Mouse (Mus musculus): ENCODE measurements at regions not wholly inside any gene's neighbourhood (a gene's known extent, or its start where the extent isn't known, plus 50 kb on each side); places are given as distances from the start of the nearest gene placed in this dataset.

GRCm38 (mm10) chr10:118754791-118755190 is 115.2 kb downstream of the Dyrk2 start:
- no peaks in the 10 kb centered on the region for H3K27me3 ChIP-seq (ENCODE audit: control insufficient read depth, insufficient read depth, low read length)
- H3K9ac ChIP-seq (replicated peaks; ENCODE audit: low read depth, low read length) = no peak overlapping the region
- H3K4me3 ChIP-seq (ENCODE audit: low read depth, low read length) = no peak overlapping the region
- H3K9me3 ChIP-seq (ENCODE audit: control insufficient read depth, low read length) = no peaks in the 10 kb centered on the region
- no peak overlapping the region for H3K4me2 ChIP-seq (ENCODE audit: low read depth, low read length)
- ATAC-seq (ENCODE audit: low read depth) = no peak
- H3K4me1 ChIP-seq (ENCODE audit: control insufficient read depth, insufficient read depth, low read length) = no peaks in the 10 kb centered on the region
- WGBS = 95% methylated on average over 13 of the region's 13 CpGs
- no peak overlapping the region for H3K27ac ChIP-seq (ENCODE audit: low read depth, low read length)
- no peaks in the 10 kb centered on the region for H3K36me3 ChIP-seq (ENCODE audit: control insufficient read depth, insufficient read depth, low read length)

DNA sequence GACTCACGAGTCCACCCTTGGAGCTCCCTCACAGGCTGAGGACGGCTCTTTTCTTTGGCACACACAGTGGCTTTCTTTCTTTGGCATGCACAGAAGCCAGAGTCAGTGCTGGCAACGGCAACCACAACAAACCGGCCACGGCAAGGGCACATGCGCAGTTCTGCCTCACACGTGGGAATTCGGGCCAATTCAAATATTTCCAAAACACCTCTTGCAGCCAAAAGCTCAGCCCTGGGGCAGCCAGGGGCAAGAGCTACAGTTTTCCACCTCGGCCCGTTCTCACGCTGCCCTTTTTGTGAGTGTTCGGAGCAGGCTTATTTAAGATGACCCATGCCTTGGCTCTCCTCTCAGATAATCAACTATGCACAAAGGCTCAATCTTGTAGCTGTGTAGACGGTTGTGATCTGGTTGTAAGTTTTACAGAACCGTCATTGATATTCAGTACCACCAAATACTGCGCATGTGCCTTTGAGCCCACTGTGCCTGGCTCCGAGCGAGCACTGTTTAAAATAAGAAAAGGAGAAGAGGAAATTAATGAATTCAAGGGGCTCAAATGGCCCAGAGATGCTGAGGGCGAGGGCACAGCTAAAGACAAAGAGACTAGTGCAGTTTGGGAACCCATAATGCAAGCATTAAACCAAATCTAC is 111.1 kb downstream of the Dyrk2 start:
- 80% methylated on average over 18 of the region's 18 CpGs for WGBS
- Histone ChIP-seq H3K4me2 (ENCODE audit: low read depth, low read length) (no peak overlapping the region), H3K36me3 (ENCODE audit: control insufficient read depth, insufficient read depth, low read length) (no peaks in the 10 kb centered on the region), H3K27me3 (ENCODE audit: control insufficient read depth, insufficient read depth, low read length) (no peaks in the 10 kb centered on the region), H3K4me3 (ENCODE audit: low read depth, low read length) (no peak overlapping the region), H3K27ac (ENCODE audit: low read depth, low read length) (no peak overlapping the region), H3K4me1 (ENCODE audit: control insufficient read depth, insufficient read depth, low read length) (no peaks in the 10 kb centered on the region), H3K9ac (replicated peaks; ENCODE audit: low read depth, low read length) (no peak overlapping the region), H3K9me3 (ENCODE audit: control insufficient read depth, low read length) (no peaks in the 10 kb centered on the region)
- no peak for ATAC-seq (ENCODE audit: low read depth)

GRCm38 (mm10) chr10:118760441-118760840 is 109.6 kb downstream of the Dyrk2 start:
- Histone ChIP-seq H3K27ac (ENCODE audit: low read depth, low read length) (no peak overlapping the region), H3K4me3 (ENCODE audit: low read depth, low read length) (no peak overlapping the region), H3K36me3 (ENCODE audit: control insufficient read depth, insufficient read depth, low read length) (no peaks in the 10 kb centered on the region), H3K4me2 (ENCODE audit: low read depth, low read length) (no peak overlapping the region), H3K9me3 (ENCODE audit: control insufficient read depth, low read length) (no peaks in the 10 kb centered on the region), H3K4me1 (ENCODE audit: control insufficient read depth, insufficient read depth, low read length) (no peaks in the 10 kb centered on the region), H3K27me3 (ENCODE audit: control insufficient read depth, insufficient read depth, low read length) (no peaks in the 10 kb centered on the region), H3K9ac (replicated peaks; ENCODE audit: low read depth, low read length) (no peak overlapping the region)
- no peak for ATAC-seq (ENCODE audit: low read depth)
- 51% methylated on average over 8 of the region's 8 CpGs for WGBS

GRCm38 (mm10) chr10:118761101-118761868 is 108.7 kb downstream of the Dyrk2 start:
- no peak overlapping the region for H3K27ac ChIP-seq (ENCODE audit: low read depth, low read length)
- H3K27me3 ChIP-seq (ENCODE audit: control insufficient read depth, insufficient read depth, low read length) = no peaks in the 10 kb centered on the region
- no peaks in the 10 kb centered on the region for H3K4me1 ChIP-seq (ENCODE audit: control insufficient read depth, insufficient read depth, low read length)
- ATAC-seq (ENCODE audit: low read depth) = no peak
- no peaks in the 10 kb centered on the region for H3K9me3 ChIP-seq (ENCODE audit: control insufficient read depth, low read length)
- 76% methylated on average over 10 of the region's 10 CpGs for WGBS
- no peak overlapping the region for H3K4me3 ChIP-seq (ENCODE audit: low read depth, low read length)
- no peaks in the 10 kb centered on the region for H3K36me3 ChIP-seq (ENCODE audit: control insufficient read depth, insufficient read depth, low read length)
- no peak overlapping the region for H3K9ac ChIP-seq (replicated peaks; ENCODE audit: low read depth, low read length)
- H3K4me2 ChIP-seq (ENCODE audit: low read depth, low read length) = no peak overlapping the region

DNA sequence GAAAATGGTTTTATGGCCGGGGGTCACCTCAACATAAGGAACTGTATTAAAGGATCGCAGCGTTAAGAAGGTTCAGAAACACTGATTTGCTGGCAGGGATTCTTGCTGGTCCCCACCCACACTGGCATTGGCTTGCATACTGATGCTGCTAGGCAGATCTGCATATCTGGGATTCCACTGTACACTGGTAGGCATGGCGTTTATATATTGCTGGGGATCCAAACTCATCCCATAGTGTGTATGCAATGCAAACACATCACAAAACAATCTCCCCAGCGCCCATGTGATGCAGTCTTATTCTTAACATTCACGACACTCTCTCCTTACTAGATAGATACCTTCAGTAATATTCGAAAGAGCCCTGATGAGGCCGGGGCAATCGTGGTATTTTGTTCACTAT is 105.0 kb downstream of the Dyrk2 start:
- WGBS = 94% methylated on average over 9 of the region's 9 CpGs
- H3K4me1 ChIP-seq (ENCODE audit: control insufficient read depth, insufficient read depth, low read length) = no peaks in the 10 kb centered on the region
- H3K9ac ChIP-seq (replicated peaks; ENCODE audit: low read depth, low read length) = no peak overlapping the region
- H3K27ac ChIP-seq (ENCODE audit: low read depth, low read length) = no peak overlapping the region
- no peak overlapping the region for H3K4me2 ChIP-seq (ENCODE audit: low read depth, low read length)
- ATAC-seq (ENCODE audit: low read depth) = no peak
- H3K4me3 ChIP-seq (ENCODE audit: low read depth, low read length) = no peak overlapping the region
- H3K9me3 ChIP-seq (ENCODE audit: control insufficient read depth, low read length) = no peaks in the 10 kb centered on the region
- no peaks in the 10 kb centered on the region for H3K36me3 ChIP-seq (ENCODE audit: control insufficient read depth, insufficient read depth, low read length)
- H3K27me3 ChIP-seq (ENCODE audit: control insufficient read depth, insufficient read depth, low read length) = no peaks in the 10 kb centered on the region

GRCm38 (mm10) chr10:118765544-118766441 is 104.2 kb downstream of the Dyrk2 start:
- no peak overlapping the region for H3K4me2 ChIP-seq (ENCODE audit: low read depth, low read length)
- no peak overlapping the region for H3K9ac ChIP-seq (replicated peaks; ENCODE audit: low read depth, low read length)
- no peaks in the 10 kb centered on the region for H3K4me1 ChIP-seq (ENCODE audit: control insufficient read depth, insufficient read depth, low read length)
- no peaks in the 10 kb centered on the region for H3K9me3 ChIP-seq (ENCODE audit: control insufficient read depth, low read length)
- H3K27ac ChIP-seq (ENCODE audit: low read depth, low read length) = no peak overlapping the region
- 68% methylated on average over 14 of the region's 14 CpGs for WGBS
- no peaks in the 10 kb centered on the region for H3K27me3 ChIP-seq (ENCODE audit: control insufficient read depth, insufficient read depth, low read length)
- H3K36me3 ChIP-seq (ENCODE audit: control insufficient read depth, insufficient read depth, low read length) = no peaks in the 10 kb centered on the region
- ATAC-seq (ENCODE audit: low read depth) = no peak
- H3K4me3 ChIP-seq (ENCODE audit: low read depth, low read length) = no peak overlapping the region

- Histone ChIP-seq H3K27ac (ENCODE audit: low read depth, low read length) (no peak overlapping the region), H3K27me3 (ENCODE audit: control insufficient read depth, insufficient read depth, low read length) (no peaks in the 10 kb centered on the region), H3K4me1 (ENCODE audit: control insufficient read depth, insufficient read depth, low read length) (no peaks in the 10 kb centered on the region), H3K9ac (replicated peaks; ENCODE audit: low read depth, low read length) (no peak overlapping the region), H3K9me3 (ENCODE audit: control insufficient read depth, low read length) (no peaks in the 10 kb centered on the region), H3K36me3 (ENCODE audit: control insufficient read depth, insufficient read depth, low read length) (no peaks in the 10 kb centered on the region), H3K4me3 (ENCODE audit: low read depth, low read length) (no peak overlapping the region), H3K4me2 (ENCODE audit: low read depth, low read length) (no peak overlapping the region)
- WGBS = 88% methylated on average over 7 of the region's 7 CpGs
- ATAC-seq (ENCODE audit: low read depth) = no peak
Observed at GRCm38 (mm10) chr10:118766826-118767225, 103.2 kb downstream of the Dyrk2 start.

GRCm38 (mm10) chr10:118769751-118770150 is 100.3 kb downstream of the Dyrk2 start:
- WGBS = 94% methylated on average over 4 of the region's 4 CpGs
- Histone ChIP-seq H3K9ac (replicated peaks; ENCODE audit: low read depth, low read length) (no peak overlapping the region), H3K36me3 (ENCODE audit: control insufficient read depth, insufficient read depth, low read length) (no peaks in the 10 kb centered on the region), H3K27me3 (ENCODE audit: control insufficient read depth, insufficient read depth, low read length) (no peaks in the 10 kb centered on the region), H3K4me1 (ENCODE audit: control insufficient read depth, insufficient read depth, low read length) (no peaks in the 10 kb centered on the region), H3K4me2 (ENCODE audit: low read depth, low read length) (no peak overlapping the region), H3K9me3 (ENCODE audit: control insufficient read depth, low read length) (no peaks in the 10 kb centered on the region), H3K4me3 (ENCODE audit: low read depth, low read length) (no peak overlapping the region), H3K27ac (ENCODE audit: low read depth, low read length) (no peak overlapping the region)
- ATAC-seq (ENCODE audit: low read depth) = no peak

DNA sequence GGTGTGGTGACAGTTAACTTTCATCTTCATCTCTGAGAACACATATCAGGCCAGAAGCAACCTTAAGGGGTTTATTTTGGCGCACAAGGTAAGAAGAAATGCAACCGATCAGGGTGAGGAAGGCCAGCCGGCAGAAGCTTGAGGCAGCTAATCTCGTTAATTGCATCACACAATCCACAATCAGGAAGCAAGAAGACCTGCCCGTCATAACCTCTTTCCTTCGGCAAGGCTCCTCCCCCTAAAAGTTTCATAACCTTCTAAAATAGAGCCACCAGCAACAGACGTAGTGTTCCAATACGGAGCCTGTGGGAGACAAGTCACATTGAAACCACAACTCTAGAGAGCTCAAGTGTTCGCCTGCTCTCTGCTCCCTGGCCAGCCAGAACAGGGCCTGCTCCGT is 91.4 kb downstream of the Dyrk2 start:
- 96% methylated on average over 10 of the region's 10 CpGs for WGBS
- no peaks in the 10 kb centered on the region for H3K4me1 ChIP-seq (ENCODE audit: control insufficient read depth, insufficient read depth, low read length)
- no peak overlapping the region for H3K4me3 ChIP-seq (ENCODE audit: low read depth, low read length)
- no peak overlapping the region for H3K9ac ChIP-seq (replicated peaks; ENCODE audit: low read depth, low read length)
- H3K27ac ChIP-seq (ENCODE audit: low read depth, low read length) = no peak overlapping the region
- H3K27me3 ChIP-seq (ENCODE audit: control insufficient read depth, insufficient read depth, low read length) = no peaks in the 10 kb centered on the region
- H3K9me3 ChIP-seq (ENCODE audit: control insufficient read depth, low read length) = no peaks in the 10 kb centered on the region
- H3K4me2 ChIP-seq (ENCODE audit: low read depth, low read length) = no peak overlapping the region
- H3K36me3 ChIP-seq (ENCODE audit: control insufficient read depth, insufficient read depth, low read length) = no peaks in the 10 kb centered on the region
- ATAC-seq (ENCODE audit: low read depth) = no peak

Measured in neural tube, embryonic 14.5 days (tissue).